Mouse (Mus musculus) liver, embryonic 18 days (tissue): ENCODE data around the gene Cldn19. TPM values are rescaled to one million over a fixed set of nuclear protein-coding genes. Genes with fewer than 3 reads are reported as not detected.

Source experiments
- polyA plus RNA-seq: library from polyadenylated mRNA; depleted of rRNA; stranded (reverse); fragments of >200 nt; gene quantifications from 2 replicates; pipeline ENCODE4 v1.2.3, GENCODE M21; 2012; rRNA removed

Gene Cldn19
- polyA plus RNA-seq, result under 0.01 TPM in 1 of 2 replicates, not detected in the other

DNA sequence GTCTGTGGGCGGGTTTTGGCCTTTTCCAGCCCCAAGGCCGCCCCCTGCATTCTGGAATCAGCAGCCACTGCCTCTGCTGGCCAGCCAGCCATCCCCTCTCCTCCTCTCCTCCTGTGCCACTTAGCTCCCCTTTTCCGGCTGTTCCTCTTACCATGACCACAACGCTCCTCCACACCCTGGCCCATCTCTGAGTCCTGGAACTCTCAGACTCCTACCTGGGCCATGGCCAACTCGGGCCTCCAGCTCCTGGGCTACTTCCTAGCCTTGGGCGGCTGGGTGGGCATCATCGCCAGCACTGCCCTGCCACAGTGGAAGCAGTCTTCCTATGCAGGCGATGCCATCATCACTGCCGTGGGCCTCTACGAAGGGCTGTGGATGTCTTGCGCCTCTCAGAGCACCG lies at the start of gene Cldn19:
Cldn19 (plus strand) TSS at position 64 of the 400 bp plus-strand sequence.

DNA sequence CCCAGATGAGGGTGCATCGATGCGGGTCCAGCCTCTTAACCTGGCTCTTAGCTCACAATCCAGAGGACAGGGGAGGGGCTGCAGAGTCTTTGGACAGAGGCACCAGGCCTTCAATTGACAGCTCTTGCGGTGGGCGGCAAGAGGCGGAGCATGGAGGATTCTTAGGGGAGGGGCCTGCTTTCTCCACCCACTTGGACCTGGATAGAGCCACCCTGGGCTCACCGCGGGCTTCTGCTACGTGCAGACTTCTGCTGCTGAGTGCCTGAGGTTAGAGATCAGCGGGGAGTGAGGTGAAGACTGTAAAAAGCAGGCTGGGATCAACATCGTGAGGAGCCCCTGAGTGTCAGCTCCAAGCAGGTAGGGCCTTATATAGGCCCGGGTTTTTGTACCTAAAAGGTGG lies 37.0 kb upstream of the Cldn19 start, which contains the start of gene Tmem269:
Tmem269 (minus strand) TSS at position 49 of the 400 bp plus-strand sequence.

DNA sequence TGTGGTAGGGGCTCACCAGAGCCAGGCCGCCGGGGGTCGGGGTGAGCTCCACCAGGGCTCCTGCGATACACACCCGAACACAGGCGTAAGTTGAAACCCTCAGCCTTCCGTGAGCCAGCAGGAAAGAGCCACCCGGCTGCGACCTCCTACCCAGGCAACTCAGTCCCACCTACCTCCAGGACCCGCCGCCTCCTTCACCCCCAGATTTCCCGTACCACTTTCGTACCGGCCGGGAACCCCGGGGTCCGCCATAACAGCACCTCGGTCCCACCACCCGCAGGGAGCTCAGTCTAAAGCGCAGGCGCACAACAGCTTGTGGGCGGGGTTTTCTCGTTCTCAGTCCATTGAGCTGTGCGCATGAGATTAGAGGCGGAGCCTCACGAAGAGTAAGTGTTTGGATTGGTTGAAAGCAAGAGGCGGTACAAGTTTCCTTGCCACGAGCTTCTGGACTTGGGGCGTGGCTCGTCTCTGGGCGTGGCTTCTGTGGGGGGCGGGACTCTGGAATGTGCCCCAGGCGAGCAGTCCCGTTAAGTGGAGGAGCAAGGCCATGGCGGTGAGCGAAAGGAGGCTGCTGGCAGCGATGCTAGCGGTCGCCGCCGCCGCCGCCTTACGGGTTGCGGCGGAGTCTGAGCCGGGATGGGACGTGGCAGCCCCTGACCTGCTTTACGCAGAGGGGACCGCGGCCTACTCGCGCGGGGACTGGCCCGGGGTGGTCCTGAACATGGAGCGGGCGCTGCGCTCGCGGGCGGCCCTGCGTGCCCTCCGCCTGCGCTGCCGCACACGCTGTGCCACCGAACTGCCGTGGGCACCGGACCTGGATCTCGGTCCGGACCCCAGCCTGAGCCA lies 22.6 kb upstream of the Cldn19 start, which contains the start of the genes AU022252 and P3h1:
AU022252 (minus strand) TSS at position 303 of the 846 bp plus-strand sequence.
P3h1 (plus strand) TSS at position 506 of the 846 bp plus-strand sequence.

DNA sequence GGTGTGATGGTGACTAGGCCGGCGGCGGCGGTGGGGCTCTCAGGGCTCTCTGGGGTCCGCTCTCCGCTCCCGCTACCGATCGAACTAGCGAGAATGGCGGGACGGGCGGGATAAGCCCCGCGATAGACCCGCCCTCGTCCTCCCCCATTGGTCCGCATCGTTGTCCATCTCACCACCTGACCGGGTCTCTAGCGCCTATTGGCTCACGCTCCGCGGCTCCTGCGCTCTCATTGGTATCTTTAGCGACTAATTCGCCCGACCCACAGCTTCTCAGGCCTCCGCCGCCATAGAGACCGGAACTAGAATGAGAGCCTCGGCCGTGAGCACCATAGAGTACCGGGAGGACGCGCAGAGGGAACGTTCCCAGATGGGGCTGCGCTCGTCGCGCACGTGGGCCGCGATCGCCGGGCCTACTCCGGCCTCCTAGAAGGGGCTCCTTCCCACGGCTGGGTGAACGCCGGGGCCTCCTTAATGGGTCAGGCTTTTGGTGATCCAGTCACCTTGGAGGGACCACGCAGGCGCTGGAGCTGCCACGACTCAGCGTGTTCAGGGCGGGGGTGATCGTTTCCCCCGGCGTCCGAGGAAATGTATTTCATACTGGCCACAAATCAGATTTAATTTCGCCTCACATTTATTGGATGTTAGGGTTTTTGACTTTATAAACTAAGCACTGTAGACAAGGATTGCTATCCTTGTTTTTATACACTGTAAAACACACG lies 39.4 kb downstream of the Cldn19 start, which contains the start of gene Ybx1:
Ybx1 (minus strand) TSS at position 190 of the 719 bp plus-strand sequence.

Other genes with a start within 250 kb of the Cldn19 start
- 53.7 and 73.6 TPM in 2 replicates for gene Slc2a1, start 146.7 kb upstream of the Cldn19 start, polyA plus RNA-seq
- gene Zfp691, start 81.2 kb upstream of the Cldn19 start, polyA plus RNA-seq, result 3.2 TPM in 2 replicates
- gene Ermap, start 65.4 kb upstream of the Cldn19 start, polyA plus RNA-seq, result 77.6 and 84.3 TPM in 2 replicates
- gene Svbp, start 60.1 kb upstream of the Cldn19 start, polyA plus RNA-seq, result 27.3 and 28.9 TPM in 2 replicates
- gene Tmem269, start 37.2 kb upstream of the Cldn19 start, polyA plus RNA-seq, result 0.02 and 0.03 TPM in 2 replicates
- 4.6 and 6.0 TPM in 2 replicates for gene AU022252, start 22.7 kb upstream of the Cldn19 start, polyA plus RNA-seq
- 17.8 and 19.8 TPM in 2 replicates for gene P3h1, start 22.5 kb upstream of the Cldn19 start, polyA plus RNA-seq
- gene Ybx1, start 39.2 kb downstream of the Cldn19 start, polyA plus RNA-seq, result 149 and 172 TPM in 2 replicates
- 26.1 and 27.3 TPM in 2 replicates for gene Ppih, start 65.1 kb downstream of the Cldn19 start, polyA plus RNA-seq
- gene Ccdc30, start 160.1 kb downstream of the Cldn19 start, polyA plus RNA-seq, result 1.3 and 1.6 TPM in 2 replicates
- gene Ppcs, start 167.0 kb downstream of the Cldn19 start, polyA plus RNA-seq, result 12.4 and 13.9 TPM in 2 replicates
- gene Zmynd12, start 167.4 kb downstream of the Cldn19 start, polyA plus RNA-seq, result 0.63 and 0.72 TPM in 2 replicates
- gene Rimkla, start 237.2 kb downstream of the Cldn19 start, polyA plus RNA-seq, result 0.01 and 0.02 TPM in 2 replicates